Mouse (Mus musculus) MEL (cell line): ENCODE data around the gene Zfp821. TPM values are rescaled to one million over a fixed set of nuclear protein-coding genes. Genes with fewer than 3 reads are reported as not detected.

Experiments used
- DNase-seq: peaks from one replicate; pipeline ENCODE4 v3.0.0; 2011; ENCODE audit warnings: low read depth, low spot score
- H3K27ac ChIP-seq: 2 replicates; pipeline ENCODE4 v1.5.1; 2012; ENCODE audit warnings: low read depth, mild to moderate bottlenecking, control low read depth, low read length, moderate library complexity; ENCODE audit not compliant: control insufficient read depth
- H3K27me3 ChIP-seq, 2 experiments: fragments of 150-350 bp in 1 of 2; sonication (generic) in 1 of 2; 2 replicates each; pipeline ENCODE4 v1.6.1; 2012; ENCODE audit warnings: low read length in 2 of 2, mild to moderate bottlenecking in 2 of 2, improper control_type of control experiment in 1 of 2, moderate library complexity in 1 of 2; ENCODE audit not compliant: insufficient read depth in 2 of 2, control insufficient read depth in 1 of 2
- H3K36me3 ChIP-seq, 2 experiments: 2 replicates each; pipeline ENCODE4 v1.6.1; 2012 to 2014; ENCODE audit warnings: low read length in 2 of 2, improper control_type of control experiment in 1 of 2, inconsistent platforms in 1 of 2, mild to moderate bottlenecking in 1 of 2; ENCODE audit not compliant: insufficient read depth in 2 of 2, control insufficient read depth in 1 of 2
- H3K4me1 ChIP-seq, 2 experiments: fragments of 150-350 bp in 1 of 2; sonication (generic) in 1 of 2; 2 replicates each; pipeline ENCODE4 v1.6.1; 2012; ENCODE audit warnings: low read length in 2 of 2, improper control_type of control experiment in 1 of 2, mild to moderate bottlenecking in 1 of 2; ENCODE audit not compliant: insufficient read depth in 2 of 2, control insufficient read depth in 1 of 2
- H3K4me3 ChIP-seq, 2 experiments: fragments of 150-350 bp in 1 of 2; sonication (generic) in 1 of 2; 2 replicates each; pipeline ENCODE4 v1.5.1; 2012; ENCODE audit warnings: low read depth in 2 of 2, low read length in 2 of 2, mild to moderate bottlenecking in 2 of 2, moderate library complexity in 2 of 2, control low read depth in 1 of 2, improper control_type of control experiment in 1 of 2; ENCODE audit not compliant: control insufficient read depth in 1 of 2, insufficient read depth in 1 of 2
- H3K79me2 ChIP-seq: 2 replicates; pipeline ENCODE4 v1.6.1; 2012; ENCODE audit warnings: mild to moderate bottlenecking, low read length, moderate library complexity; ENCODE audit not compliant: control insufficient read depth, poor library complexity, insufficient read depth
- H3K9ac ChIP-seq: 2 replicates; pipeline ENCODE4 v1.6.1; 2012; ENCODE audit warnings: low read depth, mild to moderate bottlenecking, control low read depth, low read length, moderate library complexity; ENCODE audit not compliant: control insufficient read depth, poor library complexity, severe bottlenecking
- H3K9me3 ChIP-seq: fragments of 150-350 bp; sonication (generic); replicated peaks from 2 replicates; pipeline ENCODE4 v1.6.1; 2012; ENCODE audit warnings: mild to moderate bottlenecking, low read length, improper control_type of control experiment, moderate library complexity; ENCODE audit not compliant: insufficient read depth
- BHLHE40 ChIP-seq: IDR thresholded peaks from 2 replicates; pipeline ENCODE4 v1.6.1; 2012; ENCODE audit warnings: low read depth, mild to moderate bottlenecking, inconsistent platforms, low read length, improper control_type of control experiment, borderline replicate concordance
- CHD2 ChIP-seq: IDR thresholded peaks from 2 replicates; pipeline ENCODE4 v1.6.1; 2011; ENCODE audit warnings: low read length, improper control_type of control experiment
- E2F4 ChIP-seq: IDR thresholded peaks from 2 replicates; pipeline ENCODE4 v1.6.1; 2011; ENCODE audit warnings: low read depth, low read length, improper control_type of control experiment, borderline replicate concordance
- ELF1 ChIP-seq: IDR thresholded peaks from 2 replicates; pipeline ENCODE4 v1.6.1; 2014; ENCODE audit warnings: low read depth, mild to moderate bottlenecking, inconsistent platforms, low read length, improper control_type of control experiment, moderate library complexity
- EP300 ChIP-seq, 2 experiments: IDR thresholded peaks; 2 replicates each; pipeline ENCODE4 v1.6.1; 2011; ENCODE audit warnings: improper control_type of control experiment in 2 of 2, low read length in 2 of 2, low read depth in 1 of 2, mild to moderate bottlenecking in 1 of 2
- ETS1 ChIP-seq: IDR thresholded peaks from 2 replicates; pipeline ENCODE4 v1.6.1; 2012; ENCODE audit warnings: low read depth, mild to moderate bottlenecking, inconsistent platforms, low read length, improper control_type of control experiment, moderate library complexity
- GATA1 ChIP-seq: IDR thresholded peaks from 2 replicates; pipeline ENCODE4 v1.6.1; 2011; ENCODE audit warnings: low read depth, low read length, improper control_type of control experiment
- HCFC1 ChIP-seq: IDR thresholded peaks from 2 replicates; pipeline ENCODE4 v1.6.1; 2012; ENCODE audit warnings: low read depth, mild to moderate bottlenecking, inconsistent platforms, low read length, improper control_type of control experiment, moderate library complexity
- MAFK ChIP-seq: IDR thresholded peaks from 2 replicates; pipeline ENCODE4 v1.6.1; 2011; ENCODE audit warnings: low read depth, mild to moderate bottlenecking, low read length, improper control_type of control experiment, borderline replicate concordance
- MAX ChIP-seq: IDR thresholded peaks from 2 replicates; pipeline ENCODE4 v1.6.1; 2011; ENCODE audit warnings: low read length, improper control_type of control experiment
- MAZ ChIP-seq: IDR thresholded peaks from 2 replicates; pipeline ENCODE4 v1.6.1; 2012; ENCODE audit warnings: low read depth, mild to moderate bottlenecking, inconsistent platforms, low read length, improper control_type of control experiment
- MXI1 ChIP-seq: IDR thresholded peaks from 2 replicates; pipeline ENCODE4 v1.6.1; 2011; ENCODE audit warnings: mild to moderate bottlenecking, low read depth, low read length, improper control_type of control experiment
- MYB ChIP-seq: IDR thresholded peaks from 2 replicates; pipeline ENCODE4 v1.6.1; 2011; ENCODE audit warnings: mild to moderate bottlenecking, low read depth, low read length, improper control_type of control experiment
- NELFE ChIP-seq: IDR thresholded peaks from 2 replicates; pipeline ENCODE4 v1.6.1; 2011; ENCODE audit warnings: low read depth, low read length, improper control_type of control experiment
- NRF1 ChIP-seq: IDR thresholded peaks from 2 replicates; pipeline ENCODE4 v1.6.1; 2014; ENCODE audit warnings: low read depth, mild to moderate bottlenecking, inconsistent platforms, low read length, improper control_type of control experiment, moderate library complexity; ENCODE audit not compliant: poor library complexity, insufficient read depth, severe bottlenecking
- POLR2A ChIP-seq, 2 experiments: IDR thresholded peaks; 2 replicates each; pipeline ENCODE4 v1.6.1; 2011 to 2012; ENCODE audit warnings: low read length in 2 of 2, mild to moderate bottlenecking in 2 of 2, control low read depth in 1 of 2, improper control_type of control experiment in 1 of 2, low read depth in 1 of 2, moderate library complexity in 1 of 2; ENCODE audit not compliant: control insufficient read depth in 1 of 2, insufficient read depth in 1 of 2, poor library complexity in 1 of 2
- RCOR1 ChIP-seq: IDR thresholded peaks from 2 replicates; pipeline ENCODE4 v1.6.1; 2012; ENCODE audit warnings: low read depth, mild to moderate bottlenecking, inconsistent platforms, low read length, improper control_type of control experiment
- SIN3A ChIP-seq: IDR thresholded peaks from 2 replicates; pipeline ENCODE4 v1.6.1; 2012; ENCODE audit warnings: low read length, improper control_type of control experiment, inconsistent platforms
- SMC3 ChIP-seq: IDR thresholded peaks from 2 replicates; pipeline ENCODE4 v1.6.1; 2011; ENCODE audit warnings: low read depth, low read length, improper control_type of control experiment
- TAL1 ChIP-seq: IDR thresholded peaks from 2 replicates; pipeline ENCODE4 v1.6.1; 2012; ENCODE audit warnings: mild to moderate bottlenecking, inconsistent platforms, low read length, moderate library complexity, mixed read lengths
- TCF12 ChIP-seq: IDR thresholded peaks from 2 replicates; pipeline ENCODE4 v1.6.1; 2014; ENCODE audit warnings: low read depth, mild to moderate bottlenecking, inconsistent platforms, low read length, improper control_type of control experiment, moderate library complexity
- UBTF ChIP-seq: IDR thresholded peaks from 2 replicates; pipeline ENCODE4 v1.6.1; 2012; ENCODE audit warnings: low read depth, mild to moderate bottlenecking, inconsistent platforms, low read length, improper control_type of control experiment, moderate library complexity, borderline replicate concordance; ENCODE audit not compliant: insufficient read depth
- USF1 ChIP-seq: IDR thresholded peaks from 2 replicates; pipeline ENCODE4 v1.6.1; 2014; ENCODE audit warnings: low read depth, mild to moderate bottlenecking, inconsistent platforms, low read length, improper control_type of control experiment, moderate library complexity
- USF2 ChIP-seq, 2 experiments: IDR thresholded peaks; 2 replicates each; pipeline ENCODE4 v1.6.1; 2011 to 2012; ENCODE audit warnings: improper control_type of control experiment in 2 of 2, low read length in 2 of 2, borderline replicate concordance in 1 of 2, inconsistent platforms in 1 of 2, low read depth in 1 of 2, mild to moderate bottlenecking in 1 of 2; ENCODE audit not compliant: insufficient read depth in 1 of 2
- ZKSCAN1 ChIP-seq: IDR thresholded peaks from 2 replicates; pipeline ENCODE4 v1.6.1; 2012; ENCODE audit warnings: low read depth, mild to moderate bottlenecking, inconsistent platforms, low read length, improper control_type of control experiment, moderate library complexity
- ZMIZ1 ChIP-seq: IDR thresholded peaks from 2 replicates; pipeline ENCODE4 v1.6.1; 2012; ENCODE audit warnings: low read depth, mild to moderate bottlenecking, inconsistent platforms, low read length, improper control_type of control experiment, moderate library complexity
- ZNF384 ChIP-seq: IDR thresholded peaks from 2 replicates; pipeline ENCODE4 v1.6.1; 2012; ENCODE audit warnings: low read depth, mild to moderate bottlenecking, inconsistent platforms, low read length, improper control_type of control experiment
- polyA plus RNA-seq, 2 experiments: library from polyadenylated mRNA; stranded (reverse) in 1 of 2; unstranded in 1 of 2; fragments of >175 nt in 1 of 2; fragments of >200 nt in 1 of 2; gene quantifications; 2 replicates each; pipeline versions ENCODE4 v1.2.1 to v1.2.4; 2012; ENCODE audit warnings: low replicate concordance in 2 of 2, low read depth in 1 of 2; ENCODE audit not compliant: insufficient read length in 2 of 2, insufficient read depth in 1 of 2, missing spikeins in 1 of 2
- total RNA-seq: library from RNA; depleted of rRNA; stranded (reverse); fragments of 300-350 nt; gene quantifications from 2 replicates; pipeline ENCODE4 v1.2.3, GENCODE M21; 2012

Zfp821 gene
- total and polyA plus RNA-seq, 3 experiments = 5.2 to 10.1 TPM; not detected in 1

GRCm38 (mm10) chr8:109698477-109698876 is 6.9 kb upstream of the Zfp821 start:
- peaks cover 3 to 5% of the 10 kb centered on the region in 2 experiments; a peak in 2 of 4 replicates for H3K4me1 ChIP-seq
- H3K9me3 ChIP-seq = no peaks in the 10 kb centered on the region
- no peak overlapping the region for H3K27ac ChIP-seq
- H3K4me3 ChIP-seq = no peak overlapping the region
- H3K79me2 ChIP-seq = peaks cover under 1% of the 10 kb centered on the region; the same call in 1 of the 2 replicates
- peak; percentile 44 for DNase-seq
- TF ChIP-seq TCF12 (0 out of 2 replicates have a peak, but pooled peaks have one; percentile 21), BHLHE40 (peak; percentile 12; the same call in 1 of the 2 replicates), UBTF (no peak), SIN3A (peak; percentile 38; the same call in 1 of the 2 replicates), EP300 (IDR thresholded peaks at IDR 0.05; ENCODE audit: low read depth in 1 of 2, low read length in 2 of 2) (peak; percentile 31 to 36; a peak in 3 of 4 replicates), GATA1 (peak; percentile 59), ETS1 (no peak), RCOR1 (peak; percentile 87), CHD2 (no peak), MXI1 (0 out of 2 replicates have a peak, but pooled peaks have one; percentile 7)
- H3K36me3 ChIP-seq = peaks cover 0 to 5% of the 10 kb centered on the region in 2 experiments; a peak in 2 of 4 replicates
- no peak overlapping the region for H3K9ac ChIP-seq
- no peaks in the 10 kb centered on the region for H3K27me3 ChIP-seq

- H3K9ac ChIP-seq = peak overlapping the region; percentile 20
- DNase-seq = peak; percentile 83
- no peaks in the 10 kb centered on the region for H3K27me3 ChIP-seq
- peak overlapping the region; percentile 70 to 71 for H3K4me3 ChIP-seq
- H3K27ac ChIP-seq = no peak overlapping the region
- no peaks in the 10 kb centered on the region for H3K9me3 ChIP-seq
- H3K4me1 ChIP-seq = peaks cover 0 to 12% of the 10 kb centered on the region in 2 experiments; a peak in 2 of 4 replicates
- H3K36me3 ChIP-seq = no peaks in the 10 kb centered on the region; a peak in 1 of 4 replicates
- peaks cover 3% of the 10 kb centered on the region; the same call in 1 of the 2 replicates for H3K79me2 ChIP-seq
- TF ChIP-seq HCFC1 = 0 out of 2 replicates have a peak, but pooled peaks have one; percentile 22
- no peak for TF ChIP-seq ZKSCAN1
- no peak for TF ChIP-seq UBTF
- peak; percentile 31 for TF ChIP-seq TAL1
- TF ChIP-seq ELF1 = no peak
- no peak for TF ChIP-seq MAZ
- peak; percentile 45; the same call in 1 of the 2 replicates for TF ChIP-seq GATA1
- TF ChIP-seq BHLHE40 = peak; percentile 73; the same call in 1 of the 2 replicates
- no peak; the same call in 1 of the 2 replicates for TF ChIP-seq SIN3A
- no peak for TF ChIP-seq USF1
- no peak for TF ChIP-seq NRF1
- no peak for TF ChIP-seq MAX
- no peak for TF ChIP-seq CHD2
- TF ChIP-seq ZMIZ1 = no peak
- no peak for TF ChIP-seq ETS1
- TF ChIP-seq E2F4 = no peak
- TF ChIP-seq MYB = no peak
- TF ChIP-seq RCOR1 = peak; percentile 96
- no peak for TF ChIP-seq SMC3
- peak; percentile 10 to 45; a peak in 2 of 4 replicates for TF ChIP-seq EP300 (IDR thresholded peaks at IDR 0.05; ENCODE audit: low read depth in 1 of 2, low read length in 2 of 2)
- TF ChIP-seq NELFE = no peak
- no peak for TF ChIP-seq USF2 (IDR thresholded peaks at IDR 0.05; ENCODE audit: borderline replicate concordance in 1 of 2, insufficient read depth in 1 of 2, low read depth in 1 of 2, low read length in 2 of 2)
- no peak for TF ChIP-seq ZNF384
- no peak for TF ChIP-seq MAFK
- no peak for TF ChIP-seq POLR2A (IDR thresholded peaks at IDR 0.05; ENCODE audit: control insufficient read depth in 1 of 2, insufficient read depth in 1 of 2, low read depth in 1 of 2, low read length in 2 of 2, poor library complexity in 1 of 2)
These were observed 604 bp upstream of the Zfp821 start for GRCm38 (mm10) chr8:109704565-109705319.
